Mouse (Mus musculus): ENCODE measurements at regions not wholly inside any gene's neighbourhood (a gene's known extent, or its start where the extent isn't known, plus 50 kb on each side); places are given as distances from the start of the nearest gene placed in this dataset.

DNA sequence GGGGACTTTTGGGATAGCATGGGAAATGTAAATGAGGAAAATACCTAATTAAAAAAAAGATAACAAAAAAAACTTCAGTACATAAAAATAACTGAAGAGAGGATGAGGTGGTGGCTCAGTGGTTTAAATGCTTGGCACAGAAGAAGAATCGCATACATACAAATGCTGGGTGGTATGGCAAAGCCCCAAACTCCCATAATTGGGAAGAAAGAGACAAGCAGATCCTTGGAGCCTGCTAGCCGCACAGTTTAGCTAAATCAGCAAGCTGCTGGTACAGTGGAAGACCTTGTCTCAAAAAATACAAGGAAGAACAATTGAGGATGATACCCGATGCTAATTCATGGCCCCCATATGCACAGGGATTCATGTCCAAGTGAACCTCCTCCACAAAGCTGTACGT is 661.7 kb upstream of the Lrrn3 start:
- TF ChIP-seq POLR2A (IDR thresholded peaks at IDR 0.05; ENCODE audit: insufficient read length, low read depth) (no peak), TCF12 (IDR thresholded peaks at IDR 0.05; ENCODE audit: insufficient read depth, poor library complexity, severe bottlenecking) (no peak), USF1 (IDR thresholded peaks at IDR 0.05; ENCODE audit: low read depth) (no peak)
